Mouse (Mus musculus) ovary, postnatal 10 days (tissue): Measurements from ENCODE around the gene Ppp2r3a.

Experiments
- DNase-seq: peaks from one replicate; pipeline ENCODE4 v3.0.0; 2022; ENCODE audit warnings: low spot score

The Ppp2r3a gene

DNA sequence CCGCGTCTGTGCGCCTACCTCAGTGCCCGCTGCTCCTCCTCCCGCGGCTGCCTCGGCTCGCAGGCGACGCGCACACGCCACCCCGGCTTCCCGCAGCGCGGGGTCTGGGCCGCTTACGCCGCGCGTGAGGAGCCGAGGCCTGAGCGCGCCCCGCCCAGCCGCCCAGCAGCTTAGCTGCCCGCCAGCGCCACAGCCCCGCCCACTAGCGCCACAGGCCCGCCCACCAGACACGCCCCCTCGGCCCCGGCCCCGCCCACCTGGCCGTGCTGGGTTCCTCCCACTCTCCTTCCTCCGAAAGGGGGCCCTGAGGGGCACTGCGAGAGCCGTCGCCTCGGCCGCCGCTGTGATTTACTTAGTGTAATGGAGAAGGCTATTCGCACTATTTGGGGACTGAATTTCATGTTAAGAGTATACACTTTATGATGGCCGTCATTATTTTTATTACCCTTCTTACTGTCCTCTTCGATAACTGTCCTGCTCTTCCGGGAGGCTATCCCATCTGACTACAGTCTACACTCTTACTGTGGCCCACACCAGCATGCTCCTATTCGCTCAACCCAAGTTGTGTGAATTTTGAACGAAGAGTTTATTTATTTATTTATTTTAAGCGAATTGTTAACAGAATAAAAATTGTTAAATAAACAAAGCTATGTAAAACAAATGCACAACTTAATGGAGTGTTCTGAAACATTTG, at the start of gene Ppp2r3a:
Gene Ppp2r3a (minus strand): TSS at position 152 of the 694 bp plus-strand sequence.
- DNase-seq, result peak; percentile 99

GRCm38 (mm10) chr9:101300441-101300935, 48.9 kb upstream of the Ppp2r3a start:
- no peak for DNase-seq

- DNase-seq, result no peak
Observed at GRCm38 (mm10) chr9:101291676-101292660, 40.4 kb upstream of the Ppp2r3a start.

DNA sequence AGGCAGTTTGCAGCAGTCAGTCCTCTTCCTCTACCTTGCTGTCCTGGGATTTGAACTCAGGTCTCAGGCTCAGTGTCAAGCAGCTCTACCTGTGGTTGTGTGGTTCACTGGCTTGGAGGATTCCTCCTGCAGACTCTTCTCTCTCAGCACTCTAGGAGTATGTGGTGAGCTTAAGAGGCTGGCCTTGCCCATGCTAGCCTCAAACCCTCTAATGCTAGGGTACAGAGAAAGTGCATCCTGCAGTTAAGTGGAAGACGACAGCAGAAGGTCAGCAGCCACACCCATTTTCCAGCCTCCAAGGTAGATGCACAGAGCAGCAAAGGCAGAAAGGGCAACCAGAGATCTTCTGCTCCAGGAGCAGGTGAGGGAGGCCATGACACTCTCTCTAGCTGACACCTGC, 39.3 kb upstream of the Ppp2r3a start:
- no peak for DNase-seq

- no peak for DNase-seq
Observed at GRCm38 (mm10) chr9:101289750-101290149, 38.2 kb upstream of the Ppp2r3a start.

- no peak for DNase-seq
Observed at GRCm38 (mm10) chr9:101288901-101289647, 37.5 kb upstream of the Ppp2r3a start.

DNA sequence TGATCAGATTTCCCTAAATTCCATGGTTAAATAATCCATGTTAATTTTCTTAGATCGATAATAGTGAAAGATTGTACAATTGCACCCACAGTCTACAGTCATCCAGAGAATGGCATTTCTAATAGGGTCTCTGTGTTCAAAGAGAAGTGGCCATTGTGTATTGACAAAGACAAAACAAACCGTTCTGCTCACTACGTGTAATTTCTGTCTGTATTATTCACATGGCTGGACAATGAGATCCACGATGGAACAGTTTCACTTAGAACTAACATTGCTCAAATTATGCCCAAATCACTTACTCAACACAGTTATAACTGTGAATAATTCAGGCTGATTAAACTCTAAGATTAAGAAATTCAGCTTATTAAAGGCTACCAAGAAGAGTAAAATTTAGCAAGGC, 35.2 kb upstream of the Ppp2r3a start:
- DNase-seq, result no peak

GRCm38 (mm10) chr9:101284049-101284448, 32.5 kb upstream of the Ppp2r3a start:
- DNase-seq, result no peak

GRCm38 (mm10) chr9:101282651-101283050, 31.1 kb upstream of the Ppp2r3a start:
- no peak for DNase-seq

- DNase-seq, result no peak
Observed at GRCm38 (mm10) chr9:101281906-101282305, 30.3 kb upstream of the Ppp2r3a start.

DNA sequence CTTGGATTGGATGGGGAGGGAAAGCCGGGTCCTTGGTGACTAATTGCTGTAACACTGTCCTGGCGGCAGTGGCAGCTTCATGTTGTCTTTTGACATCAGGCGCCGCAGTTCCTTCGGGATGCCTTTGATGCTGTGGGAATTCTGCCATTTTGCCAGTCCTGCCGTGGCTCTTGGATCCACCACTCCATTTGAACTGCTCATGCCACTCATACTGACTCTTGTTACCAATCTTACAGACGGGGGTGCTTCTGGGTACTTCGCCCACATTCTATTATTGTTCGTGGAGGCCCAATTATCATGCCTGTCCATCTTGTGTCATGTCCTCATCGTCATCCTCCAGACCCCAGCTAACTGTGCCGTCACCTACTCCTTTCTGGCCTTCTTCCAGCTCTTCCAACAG, 29.7 kb upstream of the Ppp2r3a start:
- no peak for DNase-seq

GRCm38 (mm10) chr9:101280867-101281266, 29.3 kb upstream of the Ppp2r3a start:
- no peak for DNase-seq

- no peak for DNase-seq
Observed at GRCm38 (mm10) chr9:101280211-101280610, 28.6 kb upstream of the Ppp2r3a start.

DNA sequence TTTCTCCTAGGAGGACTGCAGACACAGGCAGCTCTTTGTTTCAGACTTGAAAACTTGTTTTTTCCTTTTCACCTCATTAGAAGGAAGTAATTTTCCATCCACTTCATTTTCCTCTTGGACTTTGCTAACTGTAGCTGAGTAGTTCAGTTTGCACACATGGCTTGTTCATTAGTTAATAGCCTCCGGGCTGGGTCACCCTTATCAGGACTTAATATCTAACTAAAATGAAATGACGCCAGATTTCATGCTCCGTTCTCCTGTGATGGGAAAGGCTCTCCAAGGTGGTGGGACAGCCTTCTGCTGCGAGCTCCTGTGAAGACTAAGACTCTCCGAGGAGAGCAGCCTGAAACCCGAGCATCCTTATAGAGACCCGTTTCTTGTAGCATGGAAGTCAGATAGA, 21.1 kb upstream of the Ppp2r3a start:
- DNase-seq, result no peak

DNA sequence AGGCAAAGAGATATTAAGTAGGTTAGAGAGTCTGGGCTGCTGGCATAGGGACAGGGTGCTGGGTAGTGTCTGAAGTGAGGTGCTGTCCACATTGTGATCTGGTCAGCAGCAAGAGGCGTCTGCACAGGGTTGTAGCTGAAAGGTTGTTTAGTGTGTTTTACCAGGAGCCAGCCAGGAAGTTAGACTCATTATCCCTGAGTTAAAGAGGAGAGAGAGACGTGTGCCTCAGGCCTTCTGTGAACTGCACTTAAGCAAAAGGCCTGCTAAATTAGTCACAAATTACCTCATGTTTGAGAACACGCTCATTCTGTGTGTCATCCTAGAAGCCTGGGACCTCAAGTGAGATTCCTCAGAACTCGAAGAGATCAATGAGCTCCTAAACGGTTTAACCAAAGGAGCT, 18.4 kb upstream of the Ppp2r3a start:
- DNase-seq, result no peak

- DNase-seq, result no peak
Observed at GRCm38 (mm10) chr9:101266043-101266442, 14.4 kb upstream of the Ppp2r3a start.

GRCm38 (mm10) chr9:101265546-101265945, 14.0 kb upstream of the Ppp2r3a start:
- no peak for DNase-seq

DNA sequence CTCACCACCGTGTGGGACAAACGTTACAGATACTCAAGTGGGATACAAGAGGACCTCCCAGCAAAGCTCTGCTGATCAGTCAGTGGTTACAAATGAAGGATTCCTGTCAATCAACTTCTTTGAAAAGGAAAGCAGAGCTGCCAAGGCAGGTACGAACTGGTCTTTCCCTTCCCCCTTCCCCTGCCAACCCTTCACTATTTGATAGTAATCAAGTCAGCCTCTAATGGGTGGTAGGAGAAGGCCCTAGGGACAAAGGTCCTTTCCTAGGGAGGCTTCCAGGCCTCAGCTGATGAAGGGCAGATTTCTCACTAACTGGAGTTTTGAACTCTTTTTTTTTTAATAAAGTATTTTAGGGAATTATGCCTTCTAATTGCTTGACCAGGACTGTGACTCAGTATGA, 11.2 kb upstream of the Ppp2r3a start:
- no peak for DNase-seq

GRCm38 (mm10) chr9:101261989-101262571, 10.5 kb upstream of the Ppp2r3a start:
- DNase-seq, result no peak

DNA sequence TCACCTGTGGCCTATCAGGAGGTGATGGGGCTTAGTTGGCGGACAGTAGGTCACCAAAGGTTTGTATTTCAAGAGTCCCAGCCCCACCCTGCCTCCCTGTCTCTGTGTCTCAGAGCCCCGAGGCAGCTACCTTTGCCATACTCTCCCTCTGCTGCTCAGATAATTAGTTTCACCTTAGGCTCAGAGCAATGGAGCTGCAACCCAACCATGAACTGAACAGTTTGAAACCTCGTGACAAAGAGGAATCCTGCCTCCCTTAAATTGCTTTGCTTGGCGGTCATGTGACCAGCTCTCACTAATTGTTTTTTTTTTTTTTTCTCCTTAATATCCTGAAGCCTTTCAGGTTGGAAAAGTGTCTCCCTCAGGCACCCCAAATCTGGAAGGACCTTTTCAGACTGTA, 9.8 kb upstream of the Ppp2r3a start:
- DNase-seq, result no peak

DNA sequence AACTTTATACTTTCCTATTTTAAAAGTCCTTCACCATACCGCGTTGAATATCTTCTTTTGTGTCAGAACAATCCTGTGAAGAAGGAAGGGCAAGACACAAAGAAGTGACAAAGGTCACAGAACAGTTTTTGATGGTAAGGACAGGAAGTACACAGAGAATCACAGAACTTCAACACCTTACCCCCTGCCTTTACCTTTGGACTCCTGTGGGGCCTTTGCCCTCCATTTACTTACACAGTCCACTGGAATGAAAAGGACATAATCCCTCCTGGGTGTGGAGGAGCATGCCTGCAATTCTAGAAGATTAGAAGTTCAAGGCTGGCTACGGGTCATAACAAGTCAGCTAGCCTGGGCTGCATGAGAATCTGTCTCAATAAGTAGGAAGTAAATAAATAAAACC, 1.5 kb upstream of the Ppp2r3a start:
- DNase-seq, result no peak

- no peak for DNase-seq
Observed at GRCm38 (mm10) chr9:101252541-101252940, 946 bp upstream of the Ppp2r3a start.
